Mouse (Mus musculus) cerebellum, adult 11-12 months (tissue): ENCODE results near the gene Rab17.

Experiments
- DNase-seq: peaks from one replicate; pipeline ENCODE4 v3.0.0; 2022

Rab17 gene

GRCm38 (mm10) chr1:90927929-90928574, 41.4 kb downstream of the Rab17 start:
- no peak for DNase-seq

- DNase-seq = no peak
These were observed 42.2 kb downstream of the Rab17 start for GRCm38 (mm10) chr1:90927308-90927707.

DNA sequence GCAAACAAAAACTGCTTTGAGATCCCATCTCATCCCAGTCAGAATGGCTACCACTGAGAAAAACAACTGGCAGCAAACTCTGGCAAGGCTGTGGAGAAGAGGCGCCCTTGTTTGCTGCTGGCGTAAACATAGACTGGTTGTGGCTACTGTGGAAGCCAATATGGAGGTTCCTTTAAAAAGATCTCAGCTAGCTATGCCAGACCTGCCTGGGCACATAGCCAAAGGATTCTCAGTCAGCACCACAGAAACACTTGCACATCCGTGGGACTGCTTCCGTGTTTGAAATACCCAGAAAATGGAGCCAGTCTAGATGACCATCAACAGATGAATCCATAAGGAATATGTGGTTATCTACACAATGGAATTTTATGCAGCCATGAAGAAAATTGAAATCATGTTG, 43.4 kb downstream of the Rab17 start:
- DNase-seq = no peak

DNA sequence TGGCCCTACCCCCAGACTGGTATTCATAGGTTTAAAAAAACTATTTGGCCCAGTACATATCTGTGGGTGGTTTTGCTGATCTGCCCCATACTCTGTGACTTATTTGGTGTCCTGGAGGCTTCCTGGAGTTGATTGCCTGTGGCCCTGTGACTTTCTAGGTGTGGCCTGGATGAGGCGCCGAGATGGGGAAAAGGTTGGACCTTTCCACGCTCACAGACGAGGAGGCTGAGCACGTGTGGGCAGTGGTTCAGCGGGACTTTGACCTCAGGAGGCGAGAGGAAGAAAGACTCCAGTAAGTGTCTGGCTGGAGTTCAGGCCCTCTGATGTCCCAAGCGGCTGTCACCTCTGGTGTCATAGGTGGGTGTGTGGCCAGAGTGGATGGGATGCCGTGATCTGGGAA, 47.8 kb downstream of the Rab17 start:
- no peak for DNase-seq

GRCm38 (mm10) chr1:90917509-90917908, 52.0 kb downstream of the Rab17 start:
- no peak for DNase-seq

DNA sequence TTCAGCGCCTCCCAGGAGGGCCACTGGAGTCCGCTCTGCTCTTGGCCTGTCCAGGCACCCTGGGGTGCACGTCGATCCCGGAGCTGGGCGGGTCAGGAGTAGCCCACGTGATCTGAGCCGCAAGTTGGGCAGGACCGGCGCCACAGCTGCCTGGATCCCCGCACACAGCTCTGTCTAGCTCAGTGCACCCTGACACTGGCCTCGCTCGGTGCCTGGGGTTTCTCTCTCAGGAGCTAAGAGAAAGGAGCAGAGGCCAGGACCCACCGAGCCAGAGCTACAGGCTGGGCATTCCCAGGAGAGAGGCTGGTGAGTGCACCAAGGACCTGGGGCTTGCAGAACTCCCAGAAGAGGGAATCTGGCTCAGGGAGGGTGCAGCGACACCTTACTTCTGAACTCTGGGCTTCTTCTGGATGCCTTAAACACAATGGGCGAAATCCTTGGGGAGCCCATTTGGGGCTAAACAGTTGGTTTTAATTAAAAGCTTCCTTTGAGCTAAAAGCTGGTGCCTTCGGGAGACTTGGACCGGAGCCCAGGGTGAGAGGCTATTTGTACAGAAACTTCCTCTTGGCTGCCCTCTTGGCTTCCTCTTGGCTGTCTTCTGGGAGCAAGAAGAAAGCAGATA, 54.4 kb downstream of the Rab17 start, which contains the start of gene Mlph:
Gene Mlph, plus strand, starts transcription at position 138 of the 622 bp plus-strand sequence.
- no peak for DNase-seq

GRCm38 (mm10) chr1:90913231-90913630, 56.2 kb downstream of the Rab17 start:
- DNase-seq = no peak

GRCm38 (mm10) chr1:90909631-90910152, 59.8 kb downstream of the Rab17 start:
- no peak for DNase-seq

DNA sequence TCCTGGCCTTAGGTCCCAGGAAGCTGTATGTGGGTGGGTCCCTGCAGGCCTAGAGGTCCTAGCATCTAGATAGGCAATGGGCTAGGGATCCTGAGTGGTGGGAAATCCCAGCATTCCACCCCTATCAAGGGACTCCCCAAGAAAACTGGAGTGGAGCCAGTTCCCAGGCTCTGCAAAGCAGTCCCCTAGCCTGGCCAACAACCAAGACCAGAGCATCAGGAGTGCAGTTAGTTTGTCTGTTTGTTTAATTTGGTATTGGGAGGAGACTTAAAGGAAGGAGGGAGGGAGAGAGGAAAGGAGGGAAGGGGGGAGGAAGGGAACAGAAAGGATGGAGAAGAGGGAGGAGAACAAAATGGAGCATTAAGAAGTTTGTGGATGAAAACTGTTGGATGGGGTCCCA, 60.3 kb downstream of the Rab17 start:
- no peak for DNase-seq
